Mouse (Mus musculus): ENCODE data around the gene Tspan3. TPM values are rescaled to one million over a fixed set of nuclear protein-coding genes. Genes with fewer than 3 reads are reported as not detected.

Gene Tspan3
- polyA plus RNA-seq, 1 experiment from 2014 or later: 509 TPM

- no peak overlapping the region for H3K4me3 ChIP-seq (ENCODE audit: low read depth, low read length)
- WGBS: 88% methylated on average over 3 of the region's 3 CpGs
- no peak overlapping the region for H3K4me2 ChIP-seq (ENCODE audit: low read depth, low read length)
- no peak for ATAC-seq (ENCODE audit: low read depth)
- no peaks in the 10 kb centered on the region for H3K9me3 ChIP-seq (ENCODE audit: control insufficient read depth, low read length)
- no peaks in the 10 kb centered on the region for H3K4me1 ChIP-seq (ENCODE audit: control insufficient read depth, insufficient read depth, low read length)
- DNase-seq (ENCODE audit: low spot score): no peak
- no peak overlapping the region for H3K27ac ChIP-seq (replicated peaks; ENCODE audit: low read depth, low read length)
- H3K36me3 ChIP-seq (ENCODE audit: control insufficient read depth, insufficient read depth, low read length): peaks cover 72% of the 10 kb centered on the region
- H3K9ac ChIP-seq (ENCODE audit: low read depth, low read length): no peak overlapping the region
- no peaks in the 10 kb centered on the region for H3K27me3 ChIP-seq (replicated peaks; ENCODE audit: control insufficient read depth, insufficient read depth, low read length)
These were observed 35.3 kb downstream of the Tspan3 start for GRCm38 (mm10) chr9:56129951-56130350.

GRCm38 (mm10) chr9:56128331-56128730 lies 36.9 kb downstream of the Tspan3 start:
- H3K4me3 ChIP-seq (ENCODE audit: low read depth, low read length): no peak overlapping the region
- peaks cover 58% of the 10 kb centered on the region for H3K36me3 ChIP-seq (ENCODE audit: control insufficient read depth, insufficient read depth, low read length)
- WGBS: 85% methylated on average over 9 of the region's 9 CpGs
- DNase-seq (ENCODE audit: low spot score) (no peak), ATAC-seq (ENCODE audit: low read depth) (no peak)
- no peaks in the 10 kb centered on the region for H3K4me1 ChIP-seq (ENCODE audit: control insufficient read depth, insufficient read depth, low read length)
- no peaks in the 10 kb centered on the region for H3K27me3 ChIP-seq (replicated peaks; ENCODE audit: control insufficient read depth, insufficient read depth, low read length)
- H3K4me2 ChIP-seq (ENCODE audit: low read depth, low read length): no peak overlapping the region
- H3K27ac ChIP-seq (replicated peaks; ENCODE audit: low read depth, low read length): no peak overlapping the region
- H3K9me3 ChIP-seq (ENCODE audit: control insufficient read depth, low read length): no peaks in the 10 kb centered on the region
- no peak overlapping the region for H3K9ac ChIP-seq (ENCODE audit: low read depth, low read length)

GRCm38 (mm10) chr9:56126453-56127173 lies 38.7 kb downstream of the Tspan3 start:
- Histone ChIP-seq H3K4me2 (ENCODE audit: low read depth, low read length) (no peak overlapping the region), H3K4me1 (ENCODE audit: control insufficient read depth, insufficient read depth, low read length) (no peaks in the 10 kb centered on the region), H3K9me3 (ENCODE audit: control insufficient read depth, low read length) (no peaks in the 10 kb centered on the region), H3K27ac (replicated peaks; ENCODE audit: low read depth, low read length) (no peak overlapping the region), H3K9ac (ENCODE audit: low read depth, low read length) (no peak overlapping the region), H3K36me3 (ENCODE audit: control insufficient read depth, insufficient read depth, low read length) (peaks cover 41% of the 10 kb centered on the region), H3K4me3 (ENCODE audit: low read depth, low read length) (no peak overlapping the region), H3K27me3 (replicated peaks; ENCODE audit: control insufficient read depth, insufficient read depth, low read length) (no peaks in the 10 kb centered on the region)
- DNase-seq (ENCODE audit: low spot score) (no peak), ATAC-seq (ENCODE audit: low read depth) (no peak)
- 85% methylated on average over 16 of the region's 16 CpGs for WGBS

GRCm38 (mm10) chr9:56124561-56124960 lies 40.7 kb downstream of the Tspan3 start:
- Histone ChIP-seq H3K4me1 (ENCODE audit: control insufficient read depth, insufficient read depth, low read length) (no peaks in the 10 kb centered on the region), H3K27me3 (replicated peaks; ENCODE audit: control insufficient read depth, insufficient read depth, low read length) (no peaks in the 10 kb centered on the region), H3K4me3 (ENCODE audit: low read depth, low read length) (no peak overlapping the region), H3K36me3 (ENCODE audit: control insufficient read depth, insufficient read depth, low read length) (peaks cover 22% of the 10 kb centered on the region), H3K4me2 (ENCODE audit: low read depth, low read length) (no peak overlapping the region), H3K9ac (ENCODE audit: low read depth, low read length) (no peak overlapping the region), H3K9me3 (ENCODE audit: control insufficient read depth, low read length) (no peaks in the 10 kb centered on the region), H3K27ac (replicated peaks; ENCODE audit: low read depth, low read length) (no peak overlapping the region)
- WGBS: 16% methylated on average over 11 of the region's 11 CpGs
- DNase-seq (ENCODE audit: low spot score) (no peak), ATAC-seq (ENCODE audit: low read depth) (no peak)

- Histone ChIP-seq H3K9me3 (ENCODE audit: control insufficient read depth, low read length) (no peaks in the 10 kb centered on the region), H3K27me3 (replicated peaks; ENCODE audit: control insufficient read depth, insufficient read depth, low read length) (no peaks in the 10 kb centered on the region), H3K36me3 (ENCODE audit: control insufficient read depth, insufficient read depth, low read length) (peaks cover 13% of the 10 kb centered on the region), H3K4me3 (ENCODE audit: low read depth, low read length) (no peak overlapping the region), H3K4me1 (ENCODE audit: control insufficient read depth, insufficient read depth, low read length) (no peaks in the 10 kb centered on the region), H3K9ac (ENCODE audit: low read depth, low read length) (no peak overlapping the region), H3K4me2 (ENCODE audit: low read depth, low read length) (no peak overlapping the region), H3K27ac (replicated peaks; ENCODE audit: low read depth, low read length) (no peak overlapping the region)
- ATAC-seq (ENCODE audit: low read depth) (no peak), DNase-seq (ENCODE audit: low spot score) (no peak)
- 69% methylated on average over 7 of the region's 7 CpGs for WGBS
These were observed 41.7 kb downstream of the Tspan3 start for GRCm38 (mm10) chr9:56123613-56124012.

GRCm38 (mm10) chr9:56122973-56123372 lies 42.3 kb downstream of the Tspan3 start:
- Histone ChIP-seq H3K9ac (ENCODE audit: low read depth, low read length) (no peak overlapping the region), H3K36me3 (ENCODE audit: control insufficient read depth, insufficient read depth, low read length) (peaks cover 7% of the 10 kb centered on the region), H3K4me2 (ENCODE audit: low read depth, low read length) (no peak overlapping the region), H3K27me3 (replicated peaks; ENCODE audit: control insufficient read depth, insufficient read depth, low read length) (no peaks in the 10 kb centered on the region), H3K4me3 (ENCODE audit: low read depth, low read length) (no peak overlapping the region), H3K27ac (replicated peaks; ENCODE audit: low read depth, low read length) (no peak overlapping the region), H3K4me1 (ENCODE audit: control insufficient read depth, insufficient read depth, low read length) (no peaks in the 10 kb centered on the region), H3K9me3 (ENCODE audit: control insufficient read depth, low read length) (no peaks in the 10 kb centered on the region)
- 63% methylated on average over 8 of the region's 8 CpGs for WGBS
- DNase-seq (ENCODE audit: low spot score): peak; percentile 59
- ATAC-seq (ENCODE audit: low read depth): peak; percentile 32

GRCm38 (mm10) chr9:56121097-56121496 lies 44.2 kb downstream of the Tspan3 start:
- Histone ChIP-seq H3K4me1 (ENCODE audit: control insufficient read depth, insufficient read depth, low read length) (no peaks in the 10 kb centered on the region), H3K27me3 (replicated peaks; ENCODE audit: control insufficient read depth, insufficient read depth, low read length) (no peaks in the 10 kb centered on the region), H3K4me2 (ENCODE audit: low read depth, low read length) (no peak overlapping the region), H3K36me3 (ENCODE audit: control insufficient read depth, insufficient read depth, low read length) (no peaks in the 10 kb centered on the region), H3K27ac (replicated peaks; ENCODE audit: low read depth, low read length) (no peak overlapping the region), H3K9ac (ENCODE audit: low read depth, low read length) (no peak overlapping the region), H3K9me3 (ENCODE audit: control insufficient read depth, low read length) (no peaks in the 10 kb centered on the region), H3K4me3 (ENCODE audit: low read depth, low read length) (no peak overlapping the region)
- 8% methylated on average over 7 of the region's 7 CpGs for WGBS
- peak; percentile 42; the same call in 1 of the 2 replicates for ATAC-seq (ENCODE audit: low read depth)
- DNase-seq (ENCODE audit: low spot score): peak; percentile 74

- H3K4me2 ChIP-seq (ENCODE audit: low read depth, low read length): no peak overlapping the region
- no peak overlapping the region for H3K27ac ChIP-seq (replicated peaks; ENCODE audit: low read depth, low read length)
- ATAC-seq (ENCODE audit: low read depth): no peak
- H3K9ac ChIP-seq (ENCODE audit: low read depth, low read length): no peak overlapping the region
- no peaks in the 10 kb centered on the region for H3K4me1 ChIP-seq (ENCODE audit: control insufficient read depth, insufficient read depth, low read length)
- H3K27me3 ChIP-seq (replicated peaks; ENCODE audit: control insufficient read depth, insufficient read depth, low read length): no peaks in the 10 kb centered on the region
- H3K4me3 ChIP-seq (ENCODE audit: low read depth, low read length): no peak overlapping the region
- DNase-seq (ENCODE audit: low spot score): no peak
- WGBS: 60% methylated on average over 2 of the region's 2 CpGs
- no peaks in the 10 kb centered on the region for H3K9me3 ChIP-seq (ENCODE audit: control insufficient read depth, low read length)
- H3K36me3 ChIP-seq (ENCODE audit: control insufficient read depth, insufficient read depth, low read length): no peaks in the 10 kb centered on the region
These were observed 45.6 kb downstream of the Tspan3 start for GRCm38 (mm10) chr9:56119651-56120050.

GRCm38 (mm10) chr9:56118582-56118981 lies 46.7 kb downstream of the Tspan3 start:
- H3K9ac ChIP-seq (ENCODE audit: low read depth, low read length): peak overlapping the region; percentile 46
- no peaks in the 10 kb centered on the region for H3K36me3 ChIP-seq (ENCODE audit: control insufficient read depth, insufficient read depth, low read length)
- H3K9me3 ChIP-seq (ENCODE audit: control insufficient read depth, low read length): no peaks in the 10 kb centered on the region
- no peaks in the 10 kb centered on the region for H3K4me1 ChIP-seq (ENCODE audit: control insufficient read depth, insufficient read depth, low read length)
- H3K4me2 ChIP-seq (ENCODE audit: low read depth, low read length): peak overlapping the region; percentile 74
- peak overlapping the region; percentile 41 for H3K4me3 ChIP-seq (ENCODE audit: low read depth, low read length)
- H3K27me3 ChIP-seq (replicated peaks; ENCODE audit: control insufficient read depth, insufficient read depth, low read length): no peaks in the 10 kb centered on the region
- ATAC-seq (ENCODE audit: low read depth): peak; percentile 41; the same call in 1 of the 2 replicates
- 2% methylated on average over 14 of the region's 14 CpGs for WGBS
- H3K27ac ChIP-seq (replicated peaks; ENCODE audit: low read depth, low read length): no peak overlapping the region
- peak; percentile 93 for DNase-seq (ENCODE audit: low spot score)

Data from embryonic facial prominence, embryonic 14.5 days (tissue).